Mouse (Mus musculus): ENCODE data around the gene Slc39a11. TPM values are rescaled to one million over a fixed set of nuclear protein-coding genes. Genes with fewer than 3 reads are reported as not detected.
"Not testable (repeated sequence)": the region's sequence is repeated elsewhere in the genome, so short reads cannot be mapped to it uniquely, and the experiment has no call there.

Slc39a11 gene
- polyA plus RNA-seq, 1 experiment from 2014 or later, result 42.2 TPM

- Histone ChIP-seq H3K4me3 (no peak overlapping the region), H3K27ac (replicated peaks) (no peak overlapping the region), H3K36me3 (no peaks in the 10 kb centered on the region), H3K9ac (replicated peaks) (no peak overlapping the region), H3K27me3 (no peaks in the 10 kb centered on the region), H3K4me1 (peaks cover 11% of the 10 kb centered on the region), H3K9me3 (no peaks in the 10 kb centered on the region), H3K4me2 (replicated peaks) (no peak overlapping the region)
- no peak for ATAC-seq (replicated peaks)
Measured at GRCm38 (mm10) chr11:113571616-113572015, 78.3 kb downstream of the Slc39a11 start.

DNA sequence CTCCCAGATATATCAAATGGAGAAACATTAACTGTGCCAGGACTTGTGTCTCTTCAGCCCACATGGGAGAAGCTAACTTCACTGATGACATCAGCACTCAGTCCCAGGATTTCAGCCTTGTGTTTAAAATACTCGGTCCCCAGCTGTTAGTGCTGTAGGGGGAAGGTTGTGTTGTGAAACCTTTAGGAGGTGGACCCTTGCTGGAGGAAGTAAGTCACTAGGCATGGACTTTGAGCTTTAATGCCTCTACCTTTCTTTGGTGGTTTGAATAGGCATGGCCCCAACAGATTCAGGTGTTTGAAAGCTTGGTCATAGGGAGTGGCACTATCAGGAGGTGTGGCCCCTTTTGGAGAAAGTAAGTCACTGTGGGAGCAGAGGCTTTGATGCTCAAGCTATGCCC lies 80.9 kb downstream of the Slc39a11 start:
- H3K9me3 ChIP-seq, result no peaks in the 10 kb centered on the region
- no peak overlapping the region for H3K9ac ChIP-seq (replicated peaks)
- no peak overlapping the region for H3K4me2 ChIP-seq (replicated peaks)
- peaks cover 27% of the 10 kb centered on the region for H3K4me1 ChIP-seq
- no peaks in the 10 kb centered on the region for H3K36me3 ChIP-seq
- no peak overlapping the region for H3K4me3 ChIP-seq
- no peaks in the 10 kb centered on the region for H3K27me3 ChIP-seq
- H3K27ac ChIP-seq (replicated peaks), result no peak overlapping the region
- 93% methylated on average over 1 of the region's 1 CpGs for WGBS
- ATAC-seq (replicated peaks), result no peak

DNA sequence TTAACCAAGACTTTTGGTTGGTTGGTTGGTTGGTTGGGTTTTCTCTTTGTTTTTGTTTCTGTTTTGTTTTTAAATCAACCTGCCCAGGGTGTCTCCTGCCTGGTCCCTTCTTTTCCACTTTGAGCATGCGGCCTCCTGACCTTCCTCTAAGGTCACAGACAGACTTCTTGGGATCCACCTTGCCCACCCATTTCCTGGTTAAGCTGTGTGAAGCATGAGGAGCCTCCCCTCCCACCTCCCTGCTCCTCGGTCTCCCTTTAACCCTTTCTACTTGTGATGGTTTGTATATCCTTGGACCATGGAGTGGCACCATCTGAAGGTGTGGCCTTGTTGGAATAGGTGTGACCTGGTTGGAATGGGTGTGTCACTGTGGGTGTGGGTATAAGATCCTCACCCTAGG lies 82.0 kb downstream of the Slc39a11 start:
- WGBS, result 83% methylated on average over 2 of the region's 2 CpGs
- not testable (repeated sequence) for ATAC-seq (replicated peaks); H3K27me3 ChIP-seq; H3K4me3 ChIP-seq; H3K27ac ChIP-seq (replicated peaks); H3K9me3 ChIP-seq; H3K36me3 ChIP-seq; H3K4me2 ChIP-seq (replicated peaks); H3K9ac ChIP-seq (replicated peaks)
- peaks cover 23% of the 10 kb centered on the region for H3K4me1 ChIP-seq

- Histone ChIP-seq H3K4me3 (peak overlapping the region; percentile 52), H3K9ac (replicated peaks) (peak overlapping the region; percentile 52), H3K9me3 (no peaks in the 10 kb centered on the region), H3K4me2 (replicated peaks) (peak overlapping the region; percentile 79), H3K27ac (replicated peaks) (no peak overlapping the region), H3K27me3 (no peaks in the 10 kb centered on the region), H3K4me1 (peaks cover 16% of the 10 kb centered on the region), H3K36me3 (no peaks in the 10 kb centered on the region)
- WGBS, result 7% methylated on average over 34 of the region's 34 CpGs
- ATAC-seq (replicated peaks), result peak; percentile 92
Measured at GRCm38 (mm10) chr11:113565006-113565995, 84.6 kb downstream of the Slc39a11 start.

DNA sequence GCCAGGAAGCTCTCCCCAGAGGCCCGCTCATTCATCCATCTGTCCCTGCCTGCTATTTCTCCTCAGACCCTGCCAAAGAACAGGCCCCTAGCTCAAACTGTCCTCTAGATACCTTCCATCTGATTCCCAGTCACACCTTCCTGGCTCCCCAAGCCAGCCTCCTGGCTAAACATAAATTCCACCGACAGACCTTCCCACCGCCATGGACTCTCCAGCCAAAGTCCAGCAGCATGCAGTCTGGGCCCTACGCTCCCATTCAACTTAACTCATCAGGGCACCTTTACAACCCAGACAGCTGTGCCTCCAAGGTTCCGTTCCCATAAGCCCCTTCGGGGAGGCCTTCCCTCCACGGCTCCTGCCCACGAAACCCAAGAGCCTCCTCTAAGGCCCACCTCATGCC lies 87.6 kb downstream of the Slc39a11 start:
- Histone ChIP-seq H3K4me2 (replicated peaks) (no peak overlapping the region), H3K9ac (replicated peaks) (no peak overlapping the region), H3K27me3 (no peaks in the 10 kb centered on the region), H3K9me3 (no peaks in the 10 kb centered on the region), H3K4me3 (no peak overlapping the region), H3K36me3 (no peaks in the 10 kb centered on the region), H3K27ac (replicated peaks) (no peak overlapping the region), H3K4me1 (peaks cover 23% of the 10 kb centered on the region)
- WGBS, result 94% methylated on average over 8 of the region's 8 CpGs
- ATAC-seq (replicated peaks), result no peak

GRCm38 (mm10) chr11:113560150-113560549 lies 89.7 kb downstream of the Slc39a11 start:
- no peaks in the 10 kb centered on the region for H3K27me3 ChIP-seq
- no peaks in the 10 kb centered on the region for H3K9me3 ChIP-seq
- ATAC-seq (replicated peaks), result no peak
- 78% methylated on average over 4 of the region's 4 CpGs for WGBS
- no peak overlapping the region for H3K4me2 ChIP-seq (replicated peaks)
- no peak overlapping the region for H3K9ac ChIP-seq (replicated peaks)
- no peaks in the 10 kb centered on the region for H3K36me3 ChIP-seq
- H3K4me1 ChIP-seq, result peaks cover 16% of the 10 kb centered on the region
- no peak overlapping the region for H3K27ac ChIP-seq (replicated peaks)
- H3K4me3 ChIP-seq, result no peak overlapping the region

GRCm38 (mm10) chr11:113558505-113558904 lies 91.4 kb downstream of the Slc39a11 start:
- peak overlapping the region; percentile 46 for H3K27ac ChIP-seq (replicated peaks)

DNA sequence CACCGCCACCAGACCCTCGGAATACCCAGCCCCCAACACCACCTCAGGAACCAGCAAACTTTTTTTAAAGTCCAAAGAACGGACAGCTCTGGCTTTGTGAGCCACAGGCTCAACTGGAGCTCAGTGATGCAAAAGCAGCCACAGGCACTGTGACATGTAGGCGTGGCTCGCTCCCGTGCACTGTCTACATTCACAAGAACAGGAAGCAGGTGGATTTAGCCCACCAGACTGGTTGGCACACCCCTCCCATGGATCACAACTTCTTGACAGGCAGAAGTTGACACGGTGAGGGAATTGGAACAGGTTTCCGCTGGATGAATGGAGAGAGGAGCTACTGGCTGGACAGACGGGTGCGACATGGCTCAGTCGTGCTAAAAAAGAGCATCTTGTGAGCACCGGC lies 93.7 kb downstream of the Slc39a11 start:
- no peak overlapping the region for H3K27ac ChIP-seq (replicated peaks)
- H3K4me1 ChIP-seq, result peaks cover 40% of the 10 kb centered on the region
- no peak overlapping the region for H3K4me2 ChIP-seq (replicated peaks)
- no peak overlapping the region for H3K4me3 ChIP-seq
- H3K36me3 ChIP-seq, result no peaks in the 10 kb centered on the region
- 86% methylated on average over 12 of the region's 12 CpGs for WGBS
- H3K27me3 ChIP-seq, result no peaks in the 10 kb centered on the region
- H3K9ac ChIP-seq (replicated peaks), result no peak overlapping the region
- ATAC-seq (replicated peaks), result no peak
- no peaks in the 10 kb centered on the region for H3K9me3 ChIP-seq

More at GRCm38 (mm10) chr11:113558505-113558904, 91.4 kb downstream of the Slc39a11 start:
- H3K4me2 ChIP-seq (replicated peaks), result no peak overlapping the region
- H3K4me3 ChIP-seq, result no peak overlapping the region
- no peaks in the 10 kb centered on the region for H3K27me3 ChIP-seq
- H3K9ac ChIP-seq (replicated peaks), result no peak overlapping the region
- no peak for ATAC-seq (replicated peaks)
- no peaks in the 10 kb centered on the region for H3K9me3 ChIP-seq
- H3K4me1 ChIP-seq, result peaks cover 22% of the 10 kb centered on the region
- WGBS, result 55% methylated on average over 12 of the region's 12 CpGs
- H3K36me3 ChIP-seq, result no peaks in the 10 kb centered on the region

GRCm38 (mm10) chr11:113554701-113555360 lies 95.0 kb downstream of the Slc39a11 start:
- Histone ChIP-seq H3K4me1 (peaks cover 40% of the 10 kb centered on the region), H3K27me3 (no peaks in the 10 kb centered on the region), H3K9me3 (no peaks in the 10 kb centered on the region), H3K4me2 (replicated peaks) (no peak overlapping the region), H3K27ac (replicated peaks) (peak overlapping the region; percentile 86), H3K4me3 (no peak overlapping the region), H3K36me3 (no peaks in the 10 kb centered on the region), H3K9ac (replicated peaks) (no peak overlapping the region)
- 87% methylated on average over 7 of the region's 7 CpGs for WGBS
- ATAC-seq (replicated peaks), result no peak

- H3K4me1 ChIP-seq, result peaks cover 40% of the 10 kb centered on the region
- peak overlapping the region; percentile 86 for H3K27ac ChIP-seq (replicated peaks)
- no peak overlapping the region for H3K4me2 ChIP-seq (replicated peaks)
- 52% methylated on average over 7 of the region's 7 CpGs for WGBS
- H3K36me3 ChIP-seq, result no peaks in the 10 kb centered on the region
- H3K9me3 ChIP-seq, result no peaks in the 10 kb centered on the region
- ATAC-seq (replicated peaks), result peak; percentile 91
- H3K27me3 ChIP-seq, result no peaks in the 10 kb centered on the region
- H3K9ac ChIP-seq (replicated peaks), result no peak overlapping the region
- H3K4me3 ChIP-seq, result no peak overlapping the region
Measured at GRCm38 (mm10) chr11:113554194-113554593, 95.7 kb downstream of the Slc39a11 start.

- H3K36me3 ChIP-seq, result no peaks in the 10 kb centered on the region
- no peak overlapping the region for H3K4me3 ChIP-seq
- no peak overlapping the region for H3K4me2 ChIP-seq (replicated peaks)
- 63% methylated on average over 13 of the region's 13 CpGs for WGBS
- H3K9me3 ChIP-seq, result no peaks in the 10 kb centered on the region
- peak; percentile 38 for ATAC-seq (replicated peaks)
- peaks cover 37% of the 10 kb centered on the region for H3K4me1 ChIP-seq
- no peak overlapping the region for H3K9ac ChIP-seq (replicated peaks)
- no peaks in the 10 kb centered on the region for H3K27me3 ChIP-seq
- H3K27ac ChIP-seq (replicated peaks), result peak overlapping the region; percentile 86
Measured at GRCm38 (mm10) chr11:113553605-113554004, 96.3 kb downstream of the Slc39a11 start.

- WGBS, result 78% methylated on average over 10 of the region's 10 CpGs
- H3K4me1 ChIP-seq, result peaks cover 34% of the 10 kb centered on the region
- H3K27me3 ChIP-seq, result no peaks in the 10 kb centered on the region
- ATAC-seq (replicated peaks), result no peak
- no peaks in the 10 kb centered on the region for H3K36me3 ChIP-seq
- no peak overlapping the region for H3K4me2 ChIP-seq (replicated peaks)
- no peaks in the 10 kb centered on the region for H3K9me3 ChIP-seq
- H3K27ac ChIP-seq (replicated peaks), result peak overlapping the region; percentile 86
- H3K9ac ChIP-seq (replicated peaks), result no peak overlapping the region
- no peak overlapping the region for H3K4me3 ChIP-seq
Measured at GRCm38 (mm10) chr11:113552539-113552938, 97.3 kb downstream of the Slc39a11 start.

Measured in forebrain, embryonic 15.5 days (tissue).